Mouse (Mus musculus): ENCODE data around the gene AC140267.1.

Gene AC140267.1

DNA sequence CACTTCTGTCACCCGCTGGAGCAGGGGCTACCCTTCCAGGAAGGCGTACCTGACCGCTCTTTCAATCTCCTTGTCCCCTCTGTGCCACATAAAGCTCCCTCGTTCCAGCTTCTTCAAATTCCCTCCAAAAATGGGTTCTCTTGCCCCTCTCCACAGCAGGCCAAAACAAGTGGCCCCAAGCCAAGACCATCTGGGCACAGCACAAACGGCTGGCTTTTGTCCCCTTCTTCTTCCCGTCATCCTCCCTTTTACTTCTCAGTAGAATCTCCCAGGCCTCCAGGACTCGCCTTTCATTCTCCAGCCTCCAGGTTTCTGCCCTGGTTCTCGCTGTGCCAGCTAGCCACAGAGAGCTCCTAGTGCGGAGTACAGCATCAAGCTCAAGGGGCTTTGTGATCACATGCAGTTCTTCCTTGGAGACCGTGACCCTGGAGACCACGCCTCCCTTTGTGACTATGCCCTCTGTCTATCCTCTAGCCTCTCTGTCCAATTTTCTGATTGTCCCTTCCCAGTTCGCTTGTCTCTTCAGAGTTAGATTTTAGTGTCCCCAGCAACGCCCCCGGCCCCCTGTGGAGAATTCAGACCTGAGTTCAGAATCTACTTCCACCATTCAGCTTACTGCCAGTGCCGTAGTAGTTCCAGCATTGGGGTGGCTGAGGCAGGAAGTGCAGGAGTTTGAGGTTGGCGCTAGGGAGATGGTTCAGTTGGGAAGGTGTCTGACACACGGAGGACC, 7.4 kb upstream of the AC140267.1 start:
- DNase-seq (ENCODE audit: low spot score in 2 of 2): no peak

DNA sequence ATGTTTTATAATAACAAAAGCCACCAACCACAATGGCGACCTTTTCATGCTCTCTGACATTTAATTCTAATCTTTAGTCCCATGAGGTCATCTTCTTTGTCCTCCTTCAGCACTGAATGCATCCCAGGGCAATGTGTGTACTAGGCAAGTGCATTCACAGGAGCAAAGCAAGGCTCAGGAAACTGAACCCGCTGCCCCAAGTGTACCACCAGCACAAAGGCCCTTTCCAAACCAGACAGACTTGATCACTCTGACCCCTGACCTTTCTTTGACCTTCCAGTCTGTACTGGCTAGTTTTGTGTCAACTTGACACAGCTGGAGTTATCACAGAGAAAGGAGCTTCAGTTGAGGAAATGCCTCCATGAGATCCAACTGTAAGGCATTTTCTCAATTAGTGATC, 3.3 kb upstream of the AC140267.1 start:
- DNase-seq (ENCODE audit: low spot score in 2 of 2): no peak

DNA sequence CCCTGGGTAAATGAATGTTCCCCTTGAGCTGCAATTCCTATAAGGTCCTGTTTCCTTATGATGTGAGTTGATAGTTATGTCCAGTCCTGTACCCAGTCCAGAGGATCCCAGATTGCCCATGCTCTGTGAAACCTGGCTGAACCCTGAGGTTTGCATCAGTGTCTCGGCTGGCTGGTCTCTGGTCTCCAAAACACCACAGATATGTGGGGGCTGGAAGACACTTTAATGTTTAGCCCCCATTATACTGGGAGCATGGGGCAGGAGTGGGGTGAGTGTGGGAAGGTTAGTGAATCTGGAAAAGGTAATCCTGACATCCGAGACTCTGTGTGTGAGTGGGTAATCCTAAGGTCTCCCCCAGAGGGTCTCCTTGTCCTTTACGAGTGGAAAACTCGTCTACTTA, 2.6 kb upstream of the AC140267.1 start:
- no peak for DNase-seq (ENCODE audit: low spot score in 2 of 2)

DNA sequence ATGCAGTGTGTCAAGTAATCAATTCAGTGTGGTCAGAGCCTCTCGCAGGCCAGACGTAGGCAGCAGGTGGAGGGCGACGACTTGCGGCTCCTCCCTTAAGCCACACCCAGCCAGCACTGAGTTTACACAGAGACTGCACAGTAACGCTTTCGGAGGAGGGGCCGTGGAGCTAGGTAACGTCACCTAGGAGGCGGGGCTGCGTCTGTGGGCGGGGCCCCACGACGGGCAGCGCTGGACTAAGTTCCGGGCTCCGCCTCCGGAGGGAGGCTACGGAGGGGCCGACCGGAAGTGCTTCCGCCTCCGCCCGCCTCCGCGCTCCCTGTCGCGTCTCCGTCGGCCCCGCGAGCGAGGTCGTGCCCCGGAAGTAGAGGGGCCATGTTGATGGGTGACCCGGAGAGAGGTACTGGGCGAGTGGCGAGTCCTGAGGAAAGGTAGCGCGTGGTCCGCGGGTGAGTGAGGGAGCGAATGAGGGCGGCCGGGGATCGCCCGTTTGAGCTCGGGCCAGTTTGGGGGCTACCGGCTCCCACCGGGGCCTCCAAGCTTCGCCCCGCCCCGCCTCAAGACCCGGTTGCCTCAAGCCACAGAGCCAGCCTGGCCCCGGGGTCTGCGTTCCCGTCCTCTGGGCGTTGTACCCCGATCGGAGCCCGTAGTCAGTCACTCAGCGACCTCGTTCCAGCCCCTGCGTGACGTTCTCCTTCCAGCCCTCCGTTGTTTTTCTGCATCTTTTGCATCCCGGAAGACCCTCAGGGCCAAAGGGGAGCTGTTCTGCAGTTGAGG, 1.7 kb upstream of the AC140267.1 start, which contains the start of gene Mief1:
Gene Mief1, plus strand, starts transcription at position 286 of the 777 bp plus-strand sequence.
- peak; percentile 97 to 98 for DNase-seq (ENCODE audit: low spot score in 2 of 2)

- DNase-seq (ENCODE audit: low spot score in 2 of 2): no peak
Measured at GRCm38 (mm10) chr15:80248135-80248534, 12.5 kb downstream of the AC140267.1 start.

- no peak for DNase-seq (ENCODE audit: low spot score in 2 of 2)
Measured at GRCm38 (mm10) chr15:80248596-80248995, 13.0 kb downstream of the AC140267.1 start.

DNA sequence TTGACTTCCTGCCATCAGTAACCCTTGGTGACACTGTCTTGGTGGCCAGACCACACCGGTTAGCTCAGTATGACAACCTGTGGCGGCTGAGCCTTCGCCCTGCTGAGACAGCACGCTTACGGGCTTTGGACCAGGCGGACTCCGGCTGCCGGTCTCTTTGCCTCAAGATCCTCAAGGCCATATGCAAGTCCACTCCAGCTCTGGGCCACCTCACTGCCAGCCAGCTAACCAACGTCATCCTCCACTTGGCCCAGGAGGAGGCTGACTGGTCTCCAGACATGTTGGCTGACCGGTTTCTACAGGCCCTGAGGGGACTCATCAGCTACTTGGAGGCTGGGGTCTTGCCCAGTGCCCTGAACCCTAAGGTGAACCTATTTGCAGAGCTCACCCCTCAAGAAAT, 14.0 kb downstream of the AC140267.1 start:
- no peak for DNase-seq (ENCODE audit: low spot score in 2 of 2)

GRCm38 (mm10) chr15:80250586-80250985, 15.0 kb downstream of the AC140267.1 start:
- no peak for DNase-seq (ENCODE audit: low spot score in 2 of 2)

GRCm38 (mm10) chr15:80253530-80253929, 17.9 kb downstream of the AC140267.1 start:
- no peak for DNase-seq (ENCODE audit: low spot score in 2 of 2)

DNA sequence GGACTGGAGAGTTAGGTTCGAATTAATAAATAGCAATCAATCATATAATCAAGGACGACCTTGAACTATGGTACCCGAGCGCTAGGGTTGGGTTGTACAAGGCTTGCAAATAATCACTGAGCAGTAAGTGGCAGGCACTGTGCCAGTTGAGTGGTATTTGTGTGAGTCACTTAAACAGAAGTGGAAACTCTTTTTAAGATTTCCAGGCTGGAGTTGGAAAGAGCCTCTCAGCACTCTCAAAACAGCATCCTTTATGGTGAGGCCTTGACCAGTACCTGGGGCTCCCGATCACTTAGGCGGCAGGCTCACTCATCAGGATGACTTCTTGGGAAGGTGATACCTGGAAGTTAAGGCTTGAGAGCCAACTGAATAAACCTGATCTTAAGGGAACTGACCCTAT, 18.6 kb downstream of the AC140267.1 start:
- no peak for DNase-seq (ENCODE audit: low spot score in 2 of 2)

DNA sequence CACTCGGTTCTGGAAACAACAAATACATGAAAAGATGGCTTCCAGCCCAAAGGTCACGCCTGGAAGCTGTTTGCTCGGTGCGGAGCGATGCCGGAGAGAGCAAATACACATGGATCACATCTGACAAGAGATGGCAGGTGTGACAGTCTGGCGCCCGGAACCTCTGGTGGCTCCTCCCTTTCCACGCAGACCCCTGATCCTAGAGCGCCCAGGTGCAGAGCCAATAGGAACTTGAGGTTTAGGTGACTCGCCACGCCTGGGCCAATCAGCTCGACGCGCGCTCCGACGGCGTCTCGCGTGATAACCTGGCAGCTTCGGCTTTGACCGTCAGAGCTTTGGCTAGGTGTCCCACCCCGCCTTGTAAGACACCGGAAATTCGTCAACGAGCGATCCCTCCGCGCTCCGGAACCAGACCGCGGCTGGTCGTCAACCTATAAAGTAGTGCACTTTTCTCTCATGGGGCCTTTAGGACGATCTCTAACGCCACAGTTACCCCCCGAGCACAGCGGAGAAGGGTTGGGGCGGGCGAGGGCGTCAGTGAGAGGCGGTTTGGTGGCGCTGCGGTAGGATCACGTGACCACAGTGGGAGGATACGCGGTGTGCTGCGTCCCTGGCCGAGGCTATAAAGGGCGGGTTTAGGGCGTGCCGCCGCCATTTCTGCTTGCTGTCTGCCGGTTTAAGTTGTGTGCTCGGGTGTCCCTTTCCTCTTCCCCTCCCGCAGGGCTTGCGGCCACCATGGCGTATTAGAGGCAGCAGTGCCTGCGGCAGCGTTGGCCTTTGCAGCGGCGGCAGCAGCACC, 19.4 kb downstream of the AC140267.1 start, which contains the start of gene Atf4:
Gene Atf4, plus strand, starts transcription at position 338 of the 799 bp plus-strand sequence.
- peak; percentile 91 to 97 for DNase-seq (ENCODE audit: low spot score in 2 of 2)

- peak in 1 of 2 experiments; percentile 73 for DNase-seq (ENCODE audit: low spot score in 2 of 2)
Measured at GRCm38 (mm10) chr15:80255646-80256121, 20.0 kb downstream of the AC140267.1 start.

DNA sequence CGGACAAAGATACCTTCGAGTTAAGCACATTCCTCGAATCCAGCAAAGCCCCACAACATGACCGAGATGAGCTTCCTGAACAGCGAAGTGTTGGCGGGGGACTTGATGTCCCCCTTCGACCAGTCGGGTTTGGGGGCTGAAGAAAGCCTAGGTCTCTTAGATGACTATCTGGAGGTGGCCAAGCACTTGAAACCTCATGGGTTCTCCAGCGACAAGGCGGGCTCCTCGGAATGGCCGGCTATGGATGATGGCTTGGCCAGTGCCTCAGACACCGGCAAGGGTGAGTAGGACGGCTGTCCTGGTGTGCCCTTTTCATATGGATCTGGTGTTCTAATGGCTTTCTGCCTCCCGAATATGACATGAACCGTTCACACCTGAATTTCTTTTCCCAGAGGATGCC, 20.6 kb downstream of the AC140267.1 start:
- no peak for DNase-seq (ENCODE audit: low spot score in 2 of 2)

- DNase-seq (ENCODE audit: low spot score in 2 of 2): no peak
Measured at GRCm38 (mm10) chr15:80256656-80257601, 21.3 kb downstream of the AC140267.1 start.

DNA sequence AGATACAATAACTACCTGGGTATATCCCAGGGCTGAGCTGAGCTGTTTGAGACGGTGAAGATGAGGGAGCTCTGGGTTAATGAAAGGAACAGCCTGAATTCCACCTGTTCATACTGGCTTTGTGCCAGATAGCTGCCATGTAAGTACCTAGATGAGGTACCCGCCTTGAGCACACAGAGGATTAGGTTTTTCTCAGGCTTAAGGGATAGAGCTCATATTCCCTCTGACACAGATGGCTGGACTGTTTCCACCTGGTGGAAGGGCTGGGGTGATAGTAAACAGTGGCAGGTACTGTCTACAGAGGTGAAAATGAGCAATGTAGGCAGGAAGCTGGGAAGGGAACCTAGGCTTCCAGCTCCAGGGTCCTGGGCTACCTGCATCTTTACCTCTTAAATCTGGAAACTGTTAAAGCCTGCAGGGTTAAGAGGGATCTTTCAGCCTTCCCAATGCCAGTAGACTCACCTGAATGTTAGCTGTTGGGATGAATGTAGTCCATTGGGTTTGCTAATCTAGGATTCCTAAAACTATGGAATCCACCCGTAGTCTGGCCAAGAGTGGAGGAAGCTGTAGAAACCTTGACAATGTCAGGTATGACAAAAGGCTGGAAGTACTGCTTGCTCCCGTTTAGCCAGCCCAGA, 22.1 kb downstream of the AC140267.1 start:
- no peak for DNase-seq (ENCODE audit: low spot score in 2 of 2)

DNA sequence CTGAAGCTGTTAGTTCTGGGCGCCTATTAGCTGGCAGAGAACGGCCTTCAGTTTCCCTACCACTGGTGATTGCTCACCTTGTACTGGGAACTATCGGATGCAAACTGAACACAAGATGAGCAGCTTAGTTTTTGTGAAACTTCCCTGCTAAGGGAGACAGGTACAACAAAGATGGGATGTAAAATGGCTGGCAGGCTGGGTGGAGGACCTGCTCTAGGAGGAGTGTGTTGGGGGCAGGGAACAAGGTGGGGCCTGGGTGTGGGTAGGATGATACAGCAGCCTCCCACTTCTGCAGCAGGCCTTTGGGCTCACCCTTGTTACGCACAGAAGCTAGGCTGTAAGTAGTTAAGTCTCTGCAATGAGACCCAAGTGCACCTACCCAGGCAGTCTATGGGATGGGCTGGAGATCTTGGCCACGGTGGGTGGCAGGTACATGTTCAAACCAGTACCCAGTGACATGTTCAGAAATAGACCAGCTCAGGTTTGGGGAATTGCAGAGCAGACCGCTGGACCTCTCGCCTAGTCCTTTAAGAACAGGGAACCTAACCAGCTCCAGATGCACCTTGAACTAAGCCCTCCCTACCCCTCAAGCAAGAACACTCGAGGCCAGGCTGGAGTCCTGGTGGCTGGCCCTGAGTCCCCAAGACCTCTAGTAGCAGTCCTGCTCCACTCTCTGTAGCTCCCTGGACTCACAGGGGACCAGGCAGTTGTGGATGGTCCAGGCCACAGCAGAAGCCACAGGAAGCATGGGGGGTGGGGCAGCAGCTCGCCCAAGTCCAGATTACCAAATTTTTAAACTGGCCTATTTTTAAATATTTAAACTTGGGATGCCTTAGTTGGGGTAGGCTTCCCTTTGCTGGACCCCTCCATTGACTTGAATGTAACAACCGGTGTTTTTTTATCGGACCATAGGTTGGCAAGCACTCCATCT, 22.9 kb downstream of the AC140267.1 start:
- DNase-seq (ENCODE audit: low spot score in 2 of 2): no peak

GRCm38 (mm10) chr15:80259406-80260045, 23.9 kb downstream of the AC140267.1 start:
- no peak for DNase-seq (ENCODE audit: low spot score in 2 of 2)

- peak; percentile 50 to 80 for DNase-seq (ENCODE audit: low spot score in 2 of 2)
Measured at GRCm38 (mm10) chr15:80260677-80261076, 25.0 kb downstream of the AC140267.1 start.

DNA sequence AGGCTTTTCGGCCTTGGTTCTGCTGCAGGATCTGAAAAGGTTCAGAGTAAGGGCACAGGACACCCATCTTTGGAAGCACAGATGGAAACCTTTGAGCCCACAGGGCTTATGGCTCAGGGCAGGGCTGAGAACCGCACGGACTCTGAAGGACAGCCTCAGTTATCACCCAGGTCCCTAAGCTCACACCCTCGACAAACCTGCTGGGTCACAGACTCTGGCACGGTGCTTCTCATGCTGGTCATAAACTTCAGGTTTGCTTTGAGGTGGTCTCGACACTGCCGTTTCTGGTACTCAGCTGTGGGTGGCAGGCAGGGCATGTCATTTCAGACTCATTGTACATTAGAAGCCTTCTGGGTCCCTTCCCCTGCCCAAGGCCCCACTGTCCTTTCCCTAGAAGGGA, 25.5 kb downstream of the AC140267.1 start:
- no peak for DNase-seq (ENCODE audit: low spot score in 2 of 2)

Measured in urinary bladder, adult 18-20 months (tissue).